Mouse (Mus musculus): Measurements from ENCODE around the gene Uggt1.

The Uggt1 gene

GRCm38 (mm10) chr1:36112665-36113064, 131.9 kb downstream of the Uggt1 start:
- DNase-seq, result no peak

- DNase-seq, result peak; percentile 53
These were observed 134.5 kb downstream of the Uggt1 start for GRCm38 (mm10) chr1:36109987-36110386.

- DNase-seq, result no peak
These were observed 138.4 kb downstream of the Uggt1 start for GRCm38 (mm10) chr1:36105917-36106706.

- no peak for DNase-seq
These were observed 144.1 kb downstream of the Uggt1 start for GRCm38 (mm10) chr1:36100371-36100770.

- DNase-seq, result no peak
These were observed 146.1 kb downstream of the Uggt1 start for GRCm38 (mm10) chr1:36098432-36098831.

GRCm38 (mm10) chr1:36095423-36096272, 148.9 kb downstream of the Uggt1 start:
- DNase-seq, result no peak

- no peak for DNase-seq
These were observed 150.8 kb downstream of the Uggt1 start for GRCm38 (mm10) chr1:36093741-36094140.

GRCm38 (mm10) chr1:36091246-36091645, 153.3 kb downstream of the Uggt1 start:
- DNase-seq, result no peak

GRCm38 (mm10) chr1:36090722-36091110, 153.8 kb downstream of the Uggt1 start:
- DNase-seq, result no peak
